Mouse (Mus musculus) C2C12 (cell line): ENCODE measurements at regions not wholly inside any gene's neighbourhood (a gene's known extent, or its start where the extent isn't known, plus 50 kb on each side); places are given as distances from the start of the nearest gene placed in this dataset.
"Not testable (repeated sequence)": the region's sequence is repeated elsewhere in the genome, so short reads cannot be mapped to it uniquely, and the experiment has no call there.

ENCODE experiments used
- H3K27me3 ChIP-seq: one replicate; pipeline ENCODE4 v1.6.1; 2011; ENCODE audit not compliant: control insufficient read depth, insufficient read depth, insufficient read length
- H3K36me3 ChIP-seq: one replicate; pipeline ENCODE4 v1.6.1; 2011; ENCODE audit not compliant: control insufficient read depth, insufficient read depth
- H3K4me3 ChIP-seq: one replicate; pipeline ENCODE4 v1.5.1; 2011; ENCODE audit warnings: mild to moderate bottlenecking, control low read depth; ENCODE audit not compliant: poor library complexity, insufficient read depth, severe bottlenecking
- H3K79me2 ChIP-seq: one replicate; pipeline ENCODE4 v1.6.1; 2011; ENCODE audit not compliant: control insufficient read depth, insufficient read depth
- H3K79me3 ChIP-seq: one replicate; pipeline ENCODE4 v1.6.1; 2011; ENCODE audit warnings: low read depth, control low read depth
- H3ac ChIP-seq: one replicate; pipeline ENCODE3; 2011; ENCODE audit warnings: low read depth; ENCODE audit not compliant: control insufficient read depth, insufficient read length
- CEBPB ChIP-seq: IDR thresholded peaks from one replicate; pipeline ENCODE4 v1.6.1; 2011; ENCODE audit warnings: low read depth, mild to moderate bottlenecking, control low read depth, moderate library complexity
- CTCF ChIP-seq: IDR thresholded peaks from one replicate; pipeline ENCODE4 v1.5.1; 2011; ENCODE audit not compliant: control insufficient read depth, insufficient read depth, insufficient read length
- FOSL1 ChIP-seq: IDR thresholded peaks from one replicate; pipeline ENCODE4 v1.8.0; 2011; ENCODE audit warnings: mild to moderate bottlenecking, low read length; ENCODE audit not compliant: poor library complexity, insufficient read depth, severe bottlenecking
- MAX ChIP-seq: IDR thresholded peaks from one replicate; pipeline ENCODE4 v1.6.1; 2011; ENCODE audit warnings: mild to moderate bottlenecking, control low read depth
- MYOD1 ChIP-seq: IDR thresholded peaks from one replicate; pipeline ENCODE4 v1.6.1; 2011; ENCODE audit warnings: low read depth; ENCODE audit not compliant: control insufficient read depth, insufficient read length
- MYOG ChIP-seq: IDR thresholded peaks from one replicate; pipeline ENCODE4 v1.6.1; 2011; ENCODE audit not compliant: control insufficient read depth, insufficient read length; ENCODE audit errors: extremely low read depth
- USF1 ChIP-seq: IDR thresholded peaks from one replicate; pipeline ENCODE4 v1.6.1; 2011; ENCODE audit warnings: low read depth, mild to moderate bottlenecking, control low read depth, moderate library complexity

DNA sequence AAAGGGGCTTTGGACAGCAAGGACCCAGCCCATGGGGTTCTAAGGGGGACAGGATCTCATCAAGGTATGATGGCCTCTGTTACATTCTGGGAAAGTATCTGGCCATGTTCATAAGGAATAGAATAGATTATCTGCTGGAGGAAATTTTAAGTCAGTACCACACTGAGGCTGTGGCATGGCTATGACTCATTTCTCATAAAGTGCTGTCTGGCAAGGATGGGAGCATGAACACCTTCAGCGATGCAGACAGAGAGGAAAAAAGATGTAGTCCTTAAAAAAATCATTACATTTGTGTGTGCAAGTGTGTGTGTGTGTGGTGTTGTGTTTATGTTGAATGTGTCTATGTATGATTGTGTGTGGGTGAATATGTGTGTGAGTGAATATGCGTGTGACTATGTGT, 136.4 kb downstream of the Tmem121 start:
- Histone ChIP-seq H3K79me2 (no peaks in the 10 kb centered on the region), H3K36me3 (no peaks in the 10 kb centered on the region), H3K79me3 (no peaks in the 10 kb centered on the region), H3K4me3 (no peak overlapping the region), H3ac (no peak overlapping the region), H3K27me3 (no peaks in the 10 kb centered on the region)
- no peak for TF ChIP-seq USF1
- no peak for TF ChIP-seq MAX
- no peak for TF ChIP-seq MYOG
- no peak for TF ChIP-seq CTCF
- no peak for TF ChIP-seq MYOD1
- no peak for TF ChIP-seq CEBPB
- no peak for TF ChIP-seq FOSL1

DNA sequence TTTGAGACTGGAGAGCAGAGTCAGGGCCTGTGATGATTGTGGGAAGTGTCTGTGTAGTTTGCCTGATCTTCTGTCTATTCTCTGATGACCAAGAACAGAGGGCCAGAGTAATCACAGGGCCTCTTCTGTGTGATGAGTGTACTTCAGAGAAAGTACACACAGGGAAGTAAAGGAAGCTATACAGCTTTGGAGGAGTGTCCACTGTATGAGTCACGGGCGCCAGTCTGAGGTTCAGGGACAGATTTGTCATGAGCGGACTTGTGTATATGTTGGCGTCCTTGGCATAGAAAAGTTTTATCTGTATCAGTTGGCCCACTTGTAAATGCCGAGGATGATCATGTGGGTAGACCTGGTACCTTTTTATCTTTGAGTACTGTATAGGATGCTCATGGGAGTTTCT, 142.1 kb downstream of the Tmem121 start:
- no peaks in the 10 kb centered on the region for H3K79me3 ChIP-seq
- no peak for TF ChIP-seq MYOD1
- TF ChIP-seq MAX, result no peak
- no peak for TF ChIP-seq CEBPB
- no peak for TF ChIP-seq CTCF
- TF ChIP-seq USF1, result no peak
- no peak for TF ChIP-seq FOSL1
- no peak for TF ChIP-seq MYOG
- no peak overlapping the region for H3K4me3 ChIP-seq
- no peak overlapping the region for H3ac ChIP-seq
- no peaks in the 10 kb centered on the region for H3K36me3 ChIP-seq
- H3K27me3 ChIP-seq, result no peaks in the 10 kb centered on the region
- H3K79me2 ChIP-seq, result no peaks in the 10 kb centered on the region

DNA sequence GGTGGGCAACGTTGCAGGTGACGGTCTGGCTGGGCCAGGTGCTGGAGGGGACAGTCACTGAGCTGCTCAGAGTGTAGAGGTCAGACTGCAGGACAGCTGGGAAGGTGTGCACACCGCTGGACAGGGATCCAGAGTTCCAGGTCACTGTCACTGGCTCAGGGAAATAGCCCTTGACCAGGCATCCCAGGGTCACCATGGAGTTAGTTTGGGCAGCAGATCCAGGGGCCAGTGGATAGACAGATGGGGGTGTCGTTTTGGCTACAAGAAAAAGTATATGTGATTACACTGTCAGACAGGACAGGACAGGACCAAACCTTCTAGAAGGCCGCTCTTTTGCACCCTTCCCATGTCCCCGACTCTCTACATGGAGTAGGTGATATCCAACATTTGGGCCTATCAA, 144.5 kb downstream of the Tmem121 start:
- no peaks in the 10 kb centered on the region for H3K79me2 ChIP-seq
- no peaks in the 10 kb centered on the region for H3K79me3 ChIP-seq
- H3K36me3 ChIP-seq, result no peaks in the 10 kb centered on the region
- no peak overlapping the region for H3K4me3 ChIP-seq
- no peak overlapping the region for H3ac ChIP-seq
- TF ChIP-seq CEBPB (no peak), MYOD1 (no peak), FOSL1 (no peak), CTCF (no peak), MYOG (no peak), USF1 (no peak), MAX (no peak)
- H3K27me3 ChIP-seq, result no peaks in the 10 kb centered on the region

DNA sequence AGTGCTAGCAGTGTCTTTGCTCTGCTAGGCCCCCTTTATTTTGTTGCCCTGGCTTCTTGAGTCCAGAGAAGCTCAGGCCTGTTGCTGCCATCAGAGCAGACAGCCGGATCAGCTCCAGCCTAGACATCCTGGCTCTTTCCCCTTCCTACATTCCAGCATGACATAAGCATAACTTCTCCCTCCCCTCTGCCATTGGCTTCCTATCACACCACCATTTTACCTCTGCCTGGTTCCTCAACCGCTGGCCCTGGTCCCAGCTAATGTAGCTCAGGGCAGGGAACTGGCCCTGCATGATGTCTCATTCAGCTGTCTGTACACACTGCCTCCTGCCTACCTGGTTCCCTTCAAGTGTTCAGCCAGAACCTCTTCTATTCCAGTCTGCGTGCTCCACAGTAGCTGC, 146.5 kb downstream of the Tmem121 start:
- Histone ChIP-seq H3K27me3 (no peaks in the 10 kb centered on the region), H3K4me3 (no peak overlapping the region), H3K79me3 (no peaks in the 10 kb centered on the region), H3K36me3 (no peaks in the 10 kb centered on the region), H3ac (no peak overlapping the region), H3K79me2 (no peaks in the 10 kb centered on the region)
- TF ChIP-seq MYOG, result no peak
- TF ChIP-seq FOSL1, result no peak
- TF ChIP-seq MYOD1, result no peak
- no peak for TF ChIP-seq MAX
- no peak for TF ChIP-seq USF1
- TF ChIP-seq CTCF, result no peak
- TF ChIP-seq CEBPB, result no peak

DNA sequence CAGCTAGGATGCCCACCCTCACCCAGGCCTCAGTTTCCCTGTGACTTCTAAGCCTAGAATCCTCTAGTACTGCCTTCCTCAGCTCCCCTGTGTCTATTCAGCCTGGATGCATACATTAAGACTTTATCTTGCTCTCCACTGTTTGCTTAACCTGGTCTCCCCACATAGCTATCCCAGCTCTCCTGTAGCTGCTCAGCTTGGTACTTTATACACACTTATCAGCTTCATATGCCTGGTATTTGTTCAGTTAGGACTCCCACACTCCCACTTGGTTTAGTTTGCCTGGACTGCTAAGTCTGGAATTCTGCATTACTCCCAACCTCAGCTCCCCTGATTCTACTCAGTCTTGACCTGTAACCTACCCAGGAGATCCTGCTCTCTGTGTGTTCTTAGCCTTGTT, 147.7 kb downstream of the Tmem121 start:
- no peak for TF ChIP-seq FOSL1
- no peak for TF ChIP-seq CTCF
- no peak for TF ChIP-seq MYOG
- Histone ChIP-seq H3K27me3 (no peaks in the 10 kb centered on the region), H3K36me3 (no peaks in the 10 kb centered on the region), H3K79me2 (no peaks in the 10 kb centered on the region), H3ac (no peak overlapping the region), H3K79me3 (no peaks in the 10 kb centered on the region), H3K4me3 (no peak overlapping the region)

DNA sequence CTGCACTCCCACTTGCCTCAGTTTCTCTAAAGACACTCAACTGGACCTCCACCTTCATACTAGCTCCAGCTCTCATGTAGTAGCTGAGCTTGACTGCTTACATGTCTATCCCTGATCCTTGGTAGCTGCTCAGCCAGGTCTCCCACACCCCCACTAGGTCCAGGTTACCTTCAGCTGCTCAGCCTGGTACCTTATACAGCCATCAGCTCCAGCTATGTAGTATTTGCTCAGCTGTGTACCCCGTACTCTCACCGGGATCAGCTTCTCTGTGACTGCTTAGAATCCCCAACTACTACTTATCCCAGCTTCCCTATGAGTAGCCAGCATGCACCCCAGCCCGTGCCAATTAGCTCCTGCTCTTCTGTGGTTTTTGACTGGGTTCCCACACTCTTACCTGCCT, 148.1 kb downstream of the Tmem121 start:
- not testable (repeated sequence) for H3ac ChIP-seq, H3K4me3 ChIP-seq, H3K79me3 ChIP-seq, H3K27me3 ChIP-seq, H3K79me2 ChIP-seq, H3K36me3 ChIP-seq
